Mouse (Mus musculus) kidney, adult 2 months (tissue): Measurements from ENCODE around the gene Them7.

Experiments
- CTCF ChIP-seq: fragments of 200-500 bp; conservative IDR thresholded peaks from 2 replicates; pipeline ENCODE4 v1.5.1; 2011; ENCODE audit warnings: low read depth, mild to moderate bottlenecking, control low read depth, low read length, moderate library complexity, mixed read lengths; ENCODE audit not compliant: insufficient read depth, insufficient read length
- POLR2A ChIP-seq: fragments of 200-500 bp; IDR thresholded peaks from one replicate; pipeline ENCODE4 v1.6.1; 2011; ENCODE audit warnings: low read depth, low read length, control low read depth

GRCm38 (mm10) chr2:105235380-105236115 is 11.4 kb downstream of the Them7 start:
- TF ChIP-seq CTCF, result no peak
- TF ChIP-seq POLR2A, result no peak
